Mouse (Mus musculus) G1E (cell line): Measurements from ENCODE around the gene Hivep3.

ENCODE experiments used
- CTCF ChIP-seq: IDR thresholded peaks from 2 replicates; pipeline ENCODE4 v1.5.1; 2012; ENCODE audit warnings: low read depth, low read length, inconsistent platforms, mixed read lengths
- GATA1 ChIP-seq: IDR thresholded peaks from 2 replicates; pipeline ENCODE4 v1.6.1; 2012; ENCODE audit warnings: borderline replicate concordance, low read length, inconsistent platforms, mixed read lengths
- GATA2 ChIP-seq: IDR thresholded peaks from 2 replicates; pipeline ENCODE4 v1.6.1; 2012; ENCODE audit warnings: low read depth, low read length, inconsistent platforms, borderline replicate concordance
- POLR2AphosphoS5 ChIP-seq: IDR thresholded peaks from 2 replicates; pipeline ENCODE4 v1.6.1; 2012; ENCODE audit warnings: low read depth, low read length, inconsistent platforms; ENCODE audit not compliant: insufficient replicate concordance
- TAL1 ChIP-seq: conservative IDR thresholded peaks from 2 replicates; pipeline ENCODE4 v1.6.1; 2012; ENCODE audit warnings: low read depth, low read length, inconsistent platforms, mixed read lengths

GRCm38 (mm10) chr4:119881292-119881691, 147.7 kb downstream of the Hivep3 start:
- TF ChIP-seq CTCF = no peak
- no peak for TF ChIP-seq GATA1
- TF ChIP-seq POLR2AphosphoS5 = no peak
- TF ChIP-seq TAL1 = no peak
- TF ChIP-seq GATA2 = no peak
